Comparison of ENCODE assay signal across 18 mouse cellular contexts in genomic region chr19:18334639-18335038, GRCm38 (mm10).
"Had no signal": no experiment of that assay in that cellular context is flagged by ENCODE, and none has a peak within 500 bp of the region (broad histone marks: within the 10 kb centered on the region; RNA-seq: fewer than 3 reads in every experiment).

No protein-coding gene starts in this region.

- DNase-seq: kidney, adult 11 months; kidney, adult 9 months; kidney, postnatal 36 days; layer of hippocampus, adult 9-11 months; layer of hippocampus, postnatal 36 days; left cerebral cortex, postnatal 4 days; lung, adult 2 months; lung, postnatal 4 days; right cerebral cortex, postnatal 14 days; thymus, adult 18-20 months; thymus, postnatal 14 days had no signal

- H3K36me3 ChIP-seq: liver, embryonic 15.5 days; midbrain, embryonic 12.5 days; neural tube, embryonic 12.5 days had no signal

- H3K4me3 ChIP-seq: liver, embryonic 15.5 days; midbrain, embryonic 12.5 days; myocyte; neural tube, embryonic 12.5 days had no signal

- H3K4me1 ChIP-seq: liver, embryonic 15.5 days; neural tube, embryonic 12.5 days had no signal

- H3K4me2 ChIP-seq: liver, embryonic 11.5 days; liver, embryonic 15.5 days; midbrain, embryonic 12.5 days; neural tube, embryonic 12.5 days had no signal

- H3K9me3 ChIP-seq: liver, embryonic 15.5 days; midbrain, embryonic 12.5 days; neural tube, embryonic 12.5 days had no signal

- ATAC-seq: lung, postnatal 0 days had no signal

- H3K27ac ChIP-seq: kidney, postnatal 0 days; liver, embryonic 15.5 days; midbrain, embryonic 12.5 days; neural tube, embryonic 12.5 days had no signal

- H3K27me3 ChIP-seq: liver, embryonic 15.5 days; midbrain, embryonic 12.5 days; neural tube, embryonic 12.5 days had no signal

- H3K9ac ChIP-seq: liver, embryonic 15.5 days; midbrain, embryonic 12.5 days; neural tube, embryonic 12.5 days had no signal
